Mouse (Mus musculus) cerebellum, adult 2 months (tissue): ENCODE results near the gene Hist1h4k. TPM values are rescaled to one million over a fixed set of nuclear protein-coding genes. Genes with fewer than 3 reads are reported as not detected.
"Not testable (repeated sequence)": the region's sequence is repeated elsewhere in the genome, so short reads cannot be mapped to it uniquely, and the experiment has no call there.

Experiments
- DNase-seq, 2 experiments: peaks; one replicate each; pipeline ENCODE4 v3.0.0; 2021
- H3K27ac ChIP-seq: fragments of 200-500 bp; 2 replicates; pipeline ENCODE4 v1.5.1; 2012; ENCODE audit warnings: low read length, control low read depth, inconsistent platforms; ENCODE audit not compliant: insufficient read depth
- H3K27me3 ChIP-seq: fragments of 200-500 bp; 2 replicates; pipeline ENCODE4 v1.6.1; 2012; ENCODE audit warnings: inconsistent platforms, mild to moderate bottlenecking, low read length, moderate library complexity; ENCODE audit not compliant: control insufficient read depth, insufficient read depth
- H3K4me1 ChIP-seq: fragments of 200-500 bp; 2 replicates; pipeline ENCODE4 v1.6.1; 2011; ENCODE audit warnings: low read length; ENCODE audit not compliant: control insufficient read depth, insufficient read depth
- H3K4me3 ChIP-seq: fragments of 200-500 bp; replicated peaks from 2 replicates; pipeline ENCODE3; 2011; ENCODE audit warnings: mild to moderate bottlenecking, low read depth, low read length, control low read depth; ENCODE audit not compliant: insufficient read depth
- CTCF ChIP-seq: fragments of 200-500 bp; IDR thresholded peaks from 2 replicates; pipeline ENCODE4 v1.5.1; 2011; ENCODE audit warnings: low read depth, mild to moderate bottlenecking, control low read depth, low read length, moderate library complexity, borderline replicate concordance; ENCODE audit not compliant: insufficient read depth
- POLR2A ChIP-seq: fragments of 200-500 bp; IDR thresholded peaks from 2 replicates; pipeline ENCODE4 v1.6.1; 2011; ENCODE audit warnings: low read length, control low read depth, borderline replicate concordance; ENCODE audit not compliant: insufficient read depth
- WGBS: fragments of 180-500 bp; shearing (Covaris S2); methylation state at CpG from one replicate; pipeline ENCODE4 v1.1.7; 2018; 5-methylcytosine and 5-hydroxymethylcytosine counted together
- polyA plus RNA-seq: library from polyadenylated mRNA; depleted of rRNA; stranded (reverse); fragments of >200 nt; gene quantifications from 2 replicates; pipeline ENCODE4 v1.2.3, GENCODE M21; 2012

Hist1h4k gene
- polyA plus RNA-seq, 1 experiment: 17.5 TPM

GRCm38 (mm10) chr13:21733466-21733865 lies 16.8 kb downstream of the Hist1h4k start:
- WGBS: 84% methylated on average over 5 of the region's 5 CpGs
- H3K4me1 ChIP-seq: no peaks in the 10 kb centered on the region
- no peak for TF ChIP-seq POLR2A
- TF ChIP-seq CTCF: no peak
- H3K27ac ChIP-seq: no peak overlapping the region
- H3K4me3 ChIP-seq: no peak overlapping the region
- DNase-seq: no peak
- H3K27me3 ChIP-seq: no peaks in the 10 kb centered on the region; the same call in 1 of the 2 replicates

- no peaks in the 10 kb centered on the region for H3K4me1 ChIP-seq
- DNase-seq: no peak
- TF ChIP-seq CTCF (no peak), POLR2A (no peak)
- WGBS: 68% methylated on average over 1 of the region's 1 CpGs
- no peak overlapping the region for H3K27ac ChIP-seq
- no peak overlapping the region for H3K4me3 ChIP-seq
- no peaks in the 10 kb centered on the region; the same call in 1 of the 2 replicates for H3K27me3 ChIP-seq
Measured at GRCm38 (mm10) chr13:21729544-21729943, 20.8 kb downstream of the Hist1h4k start.

GRCm38 (mm10) chr13:21727948-21728572 lies 22.2 kb downstream of the Hist1h4k start:
- Histone ChIP-seq H3K27ac (no peak overlapping the region), H3K27me3 (no peaks in the 10 kb centered on the region), H3K4me1 (no peaks in the 10 kb centered on the region), H3K4me3 (no peak overlapping the region)
- no peak for DNase-seq
- no peak for TF ChIP-seq POLR2A
- no peak for TF ChIP-seq CTCF
- 53% methylated on average over 11 of the region's 11 CpGs for WGBS

GRCm38 (mm10) chr13:21722993-21723836 lies 27.1 kb downstream of the Hist1h4k start:
- TF ChIP-seq POLR2A: no peak
- TF ChIP-seq CTCF: no peak
- no peaks in the 10 kb centered on the region for H3K27me3 ChIP-seq
- H3K4me3 ChIP-seq: no peak overlapping the region
- DNase-seq: no peak
- H3K4me1 ChIP-seq: no peaks in the 10 kb centered on the region
- no peak overlapping the region for H3K27ac ChIP-seq
- WGBS: 44% methylated on average over 5 of the region's 5 CpGs

GRCm38 (mm10) chr13:21722373-21722925 lies 27.9 kb downstream of the Hist1h4k start:
- DNase-seq: peak in 1 of 2 experiments; percentile 18
- TF ChIP-seq CTCF (no peak), POLR2A (no peak)
- H3K27me3 ChIP-seq: no peaks in the 10 kb centered on the region
- H3K4me3 ChIP-seq: peak overlapping the region; percentile 51
- no peaks in the 10 kb centered on the region for H3K4me1 ChIP-seq
- no peak overlapping the region for H3K27ac ChIP-seq
- WGBS: 4% methylated on average over 11 of the region's 11 CpGs

- peak within 1 kb of the TSS; percentile 51 for H3K4me3 ChIP-seq
- H3K4me1 ChIP-seq, H3K27ac ChIP-seq, H3K27me3 ChIP-seq: not testable (repeated sequence)
- under 1% methylated on average over 37 of the region's 37 CpGs for WGBS
- DNase-seq: peak; percentile 70 to 84
- TF ChIP-seq POLR2A: peak; percentile 47; the same call in 1 of the 2 replicates
Measured at GRCm38 (mm10) chr13:21721757-21722372, 28.4 kb downstream of the Hist1h4k start, which contains the start of gene Hist1h2bm. Gene Hist1h2bm (plus strand): TSS chr13:21722044.

GRCm38 (mm10) chr13:21721107-21721756 lies 29.1 kb downstream of the Hist1h4k start:
- not testable (repeated sequence) for H3K4me1 ChIP-seq, DNase-seq, H3K27ac ChIP-seq, H3K27me3 ChIP-seq
- peak overlapping the region; percentile 33 for H3K4me3 ChIP-seq
- WGBS: 1% methylated on average over 25 of the region's 44 CpGs
